Mouse (Mus musculus) liver, postnatal 0 days (tissue): ENCODE results near the gene Cnot6.

Source experiments
- CTCF ChIP-seq: sonication (generic); IDR thresholded peaks from 2 replicates; pipeline ENCODE4 v1.5.1; 2016; ENCODE audit warnings: antibody characterized with exemption, low read depth
- EP300 ChIP-seq: IDR thresholded peaks from 2 replicates; pipeline ENCODE4 v1.6.1; 2016; ENCODE audit warnings: antibody characterized with exemption, low read depth, mild to moderate bottlenecking

- TF ChIP-seq EP300 (no peak), CTCF (no peak)
Observed at GRCm38 (mm10) chr11:49624156-49624555, 88.4 kb downstream of the Cnot6 start.
